Comparison of ENCODE assay signal across 8 mouse cellular contexts in genomic region chr6:93757353-93758087, GRCm38 (mm10).
DNase-seq lines count a peak whose midpoint lies in the region; ATAC-seq and TF ChIP-seq lines count a peak whose summit lies in the region.

No protein-coding gene starts in this region.

- ATAC-seq in activated CD4-positive, CD25-positive, alpha-beta regulatory T cell, adult 4 months, result no peak

- no peak overlapping the region for H3K4me3 ChIP-seq in left cerebral cortex, adult 2 months

- peak overlapping the region; percentile 36; the same call in 1 of the 2 replicates for H3K27ac ChIP-seq in left cerebral cortex, adult 2 months

- DNase-seq in adrenal gland, adult 2 months, result peak; percentile 90
- peak; percentile 92 for DNase-seq in embryo, embryonic 10 days (ENCODE audit: low spot score)
- peak; percentile 86 for DNase-seq in gastrocnemius, postnatal 14 days
- peak; percentile 47 for DNase-seq in hindlimb bud, embryonic 11.5 days (ENCODE audit: extremely low spot score, low read depth, low spot score)
- DNase-seq in left cerebral cortex, adult 2 months (ENCODE audit: extremely low spot score in 1 of 2, low spot score in 2 of 2), result peak; percentile 82 to 85
- peak; percentile 86 for DNase-seq in lung, postnatal 36 days
- peak; percentile 84 for DNase-seq in right cerebral cortex, postnatal 14 days

- intact Hi-C loops in gastrocnemius, postnatal 14 days (cut with DNase I; ENCODE audit: low total_unique reads), result no loop called here
- intact Hi-C loops in left cerebral cortex, adult 2 months (cut with DNase I), result loop anchor here (1.0 to 2.0 kb wide), 3 partner anchors 155 to 297 kb away; no protein-coding TSS in a partner anchor

- peak; percentile 90 for TF ChIP-seq CTCF in left cerebral cortex, adult 2 months (IDR thresholded peaks at IDR 0.05)
